Mouse (Mus musculus) gastrocnemius, postnatal 36 days (tissue): ENCODE data around the gene Dpep1. TPM values are rescaled to one million over a fixed set of nuclear protein-coding genes. Genes with fewer than 3 reads are reported as not detected.
"Not testable (repeated sequence)": the region's sequence is repeated elsewhere in the genome, so short reads cannot be mapped to it uniquely, and the experiment has no call there.

Experiments used
- DNase-seq, 2 experiments: peaks; one replicate each; pipeline ENCODE4 v3.0.0; 2022
- intact Hi-C: fragments of 180-260 bp; cut with DNase I; formaldehyde crosslinking; loops from one replicate; pipeline ENCODE4 v1.15.1; 2025
- long read RNA-seq, 2 experiments: library from polyadenylated mRNA; stranded (forward); transcript quantifications; one replicate each; pipeline ENCODE4 v2.0.0; 2021
- total RNA-seq, 2 experiments: library from RNA; stranded (reverse); gene quantifications; 2 replicates each; pipeline ENCODE4 v1.2.3; 2021

Gene Dpep1
- total RNA-seq, result 10 to 100 TPM; 11.7 to 14.6 TPM
- long read RNA-seq, experiment 1, transcript Dpep1-201 (11 exons, 2,236 nt), result major isoform, 6 of 13 reads
- long read RNA-seq, experiment 1, partial matches to known transcripts, result 0 of 13 reads
- long read RNA-seq, experiment 1, other reads (novel, unspliced or antisense), result 7 of 13 reads
- long read RNA-seq, experiment 2, transcript Dpep1-201 (11 exons, 2,236 nt), result major isoform, 8 of 12 reads
- long read RNA-seq, experiment 2, partial matches to known transcripts, result 4 of 12 reads
- long read RNA-seq, experiment 2, other reads (novel, unspliced or antisense), result 0 of 12 reads

DNA sequence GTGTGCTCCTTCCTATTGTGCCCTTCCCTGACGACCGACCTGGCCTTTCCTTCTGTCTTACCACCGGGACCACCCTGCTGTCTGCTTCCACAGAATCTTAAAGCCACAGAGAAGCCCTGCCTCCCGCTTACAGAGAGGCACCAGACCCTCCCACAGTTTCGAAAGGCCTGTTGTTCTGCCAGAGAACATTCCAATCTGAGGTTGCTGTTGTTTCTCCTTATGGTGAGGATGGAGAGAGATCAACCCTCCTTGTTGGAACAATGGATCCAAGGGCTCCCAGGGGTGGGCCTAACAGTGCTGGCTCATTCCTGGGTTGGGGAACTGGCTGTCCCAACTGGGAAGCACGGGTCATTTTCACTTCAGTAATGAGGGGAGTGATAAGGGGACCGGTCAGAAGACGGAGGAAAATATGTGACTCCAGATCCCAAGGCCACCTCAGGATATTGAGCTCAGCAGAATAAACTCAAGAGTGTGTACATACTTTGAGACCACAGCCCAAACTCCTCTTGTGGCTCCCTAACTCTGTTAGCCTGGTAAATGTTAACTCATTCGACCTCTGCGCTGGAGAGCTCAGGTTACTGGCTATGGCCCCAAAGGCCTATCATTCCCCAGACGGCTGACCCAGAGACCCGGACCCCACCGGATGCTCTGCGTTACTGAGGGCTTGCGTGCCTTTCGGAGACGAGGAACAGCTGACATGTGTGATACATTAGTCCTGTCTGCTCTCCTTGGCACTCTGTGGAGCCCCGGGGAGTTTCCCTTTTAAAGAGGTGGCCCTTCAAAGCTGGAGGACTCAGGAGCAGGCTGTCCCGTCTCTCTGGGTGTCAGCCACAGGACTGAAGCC, at the start of gene Dpep1:
Gene Dpep1 (plus strand): TSS at position 677 of the 844 bp plus-strand sequence.
- peak; percentile 47 to 66 for DNase-seq
- intact Hi-C loops, result loop anchor here (5.0 to 10.0 kb wide), 2 partner anchors 38 to 291 kb away; no protein-coding TSS in a partner anchor

DNA sequence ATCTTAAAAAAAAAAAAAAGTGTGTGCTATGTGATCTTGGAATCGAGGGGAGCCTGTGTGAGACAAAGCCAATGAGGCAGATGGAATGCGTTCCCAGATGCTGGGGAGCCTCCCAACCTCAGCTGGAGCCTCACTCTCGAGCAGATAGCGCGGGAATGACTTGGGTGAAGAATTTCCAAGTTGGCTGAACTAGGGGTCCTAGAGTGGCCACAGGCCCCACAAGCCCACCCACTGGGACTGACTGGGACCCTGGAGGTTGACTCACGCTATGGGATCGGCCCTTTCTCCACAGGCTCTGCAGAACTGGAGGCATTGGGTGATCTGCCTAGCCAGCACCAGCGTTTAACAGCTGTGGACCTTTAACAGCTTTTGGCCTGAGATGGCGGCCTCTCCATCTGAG, 49.8 kb upstream of the Dpep1 start:
- DNase-seq, result no peak
- intact Hi-C loops, result no loop called here

DNA sequence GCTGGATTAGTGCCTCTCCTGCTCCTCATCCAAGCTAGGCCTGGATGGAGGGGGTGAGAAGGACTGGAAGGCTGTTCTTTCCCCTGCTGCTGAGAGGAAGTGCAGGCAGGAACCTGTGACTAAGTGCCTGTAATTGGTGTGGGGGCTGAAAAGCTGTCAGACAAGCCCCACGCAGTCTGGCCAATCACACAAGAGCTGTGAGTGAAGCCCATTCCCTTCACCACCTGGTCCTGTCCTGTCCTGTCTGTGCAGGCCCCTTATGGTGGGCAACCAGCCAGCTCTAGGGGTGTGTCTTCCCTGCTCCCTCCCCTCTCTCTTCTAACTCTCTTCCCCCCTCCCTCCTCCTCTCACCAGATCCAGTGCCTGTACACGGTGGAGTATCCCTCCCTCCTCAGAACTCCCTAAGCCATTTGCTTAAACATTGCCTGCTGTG, 48.4 kb upstream of the Dpep1 start:
- intact Hi-C loops, result no loop called here
- no peak for DNase-seq

DNA sequence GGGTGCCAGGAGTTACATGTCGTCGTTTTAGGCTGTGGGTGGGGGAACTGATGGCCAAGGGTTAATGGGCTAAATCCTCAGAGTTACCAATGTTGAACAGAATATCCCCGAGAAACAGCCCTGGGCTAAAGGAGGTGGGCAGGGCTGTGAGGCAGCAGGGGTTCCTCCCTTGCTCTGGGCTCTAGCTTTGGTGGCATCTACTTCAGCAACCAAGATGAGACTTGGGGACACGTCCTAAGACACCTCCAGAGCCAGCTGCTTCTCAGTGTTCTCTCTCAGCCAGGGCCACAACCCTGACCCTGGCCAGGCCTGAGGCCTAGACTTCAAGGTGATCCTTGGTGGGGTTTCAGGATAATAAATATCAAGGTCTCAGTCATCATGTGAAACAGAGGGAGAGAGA, 47.3 kb upstream of the Dpep1 start:
- intact Hi-C loops, result no loop called here

DNA sequence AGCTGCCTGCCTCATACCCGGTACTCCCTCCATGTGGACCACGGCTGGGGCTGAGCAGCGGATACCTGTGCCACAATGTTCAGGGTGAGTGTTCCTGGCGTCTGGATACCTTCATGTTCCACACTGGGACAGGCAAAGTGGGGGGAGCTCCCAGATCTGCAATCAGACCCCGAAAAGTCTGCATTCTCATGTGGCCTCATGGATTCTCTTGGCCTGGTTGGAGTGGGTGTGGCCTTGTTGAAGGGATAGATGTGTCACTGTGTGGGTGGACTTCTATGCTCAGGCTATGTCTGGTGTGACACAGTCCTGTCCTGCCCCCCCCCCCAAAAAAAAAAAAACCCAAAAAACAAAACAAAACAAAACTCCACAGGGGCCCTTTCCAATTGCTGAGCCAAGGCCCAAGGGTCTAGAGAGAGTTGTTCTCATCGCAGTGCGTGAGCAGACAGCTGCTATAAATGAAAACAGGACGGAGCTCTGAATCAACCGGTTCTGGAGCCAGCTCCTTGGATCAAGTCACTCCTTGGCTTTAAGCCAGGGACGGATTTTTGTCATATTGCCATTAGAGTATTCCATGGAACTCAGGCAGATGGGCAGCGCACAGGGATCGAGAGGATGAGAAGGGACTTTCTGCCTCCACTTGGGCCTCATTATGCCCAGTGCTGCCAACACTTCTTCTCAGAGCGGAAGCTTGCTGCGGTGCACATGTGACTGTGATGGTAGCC, 44.1 kb upstream of the Dpep1 start:
- intact Hi-C loops, result no loop called here
- peak; percentile 56 to 83 for DNase-seq

More for the DNA sequence above, 47.3 kb upstream of the Dpep1 start:
- no peak for DNase-seq

DNA sequence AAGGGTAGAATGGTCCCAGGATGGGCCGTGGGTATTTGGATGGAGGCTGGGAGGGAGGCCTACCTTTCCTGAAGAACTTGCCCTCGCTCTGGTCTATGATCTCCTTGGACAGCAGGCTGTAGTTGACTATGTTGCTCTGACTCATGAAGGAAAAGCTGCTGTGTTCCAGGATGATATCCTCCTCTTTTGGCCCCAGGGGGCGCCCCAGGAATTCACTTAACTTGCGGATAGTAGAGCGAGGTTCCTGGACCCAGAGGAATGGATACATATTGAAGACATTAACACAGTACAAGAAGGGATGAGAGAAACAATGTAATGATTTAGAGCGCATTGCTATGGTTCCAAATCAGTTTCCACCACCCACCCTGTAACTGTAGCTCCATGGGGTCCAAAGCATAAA, 40.8 kb upstream of the Dpep1 start:
- intact Hi-C loops, result loop anchor here (5.0 kb wide), 1 partner anchor 42 kb away; the partner anchor contains the start of gene Dpep1
- DNase-seq, result peak; percentile 40 to 73

DNA sequence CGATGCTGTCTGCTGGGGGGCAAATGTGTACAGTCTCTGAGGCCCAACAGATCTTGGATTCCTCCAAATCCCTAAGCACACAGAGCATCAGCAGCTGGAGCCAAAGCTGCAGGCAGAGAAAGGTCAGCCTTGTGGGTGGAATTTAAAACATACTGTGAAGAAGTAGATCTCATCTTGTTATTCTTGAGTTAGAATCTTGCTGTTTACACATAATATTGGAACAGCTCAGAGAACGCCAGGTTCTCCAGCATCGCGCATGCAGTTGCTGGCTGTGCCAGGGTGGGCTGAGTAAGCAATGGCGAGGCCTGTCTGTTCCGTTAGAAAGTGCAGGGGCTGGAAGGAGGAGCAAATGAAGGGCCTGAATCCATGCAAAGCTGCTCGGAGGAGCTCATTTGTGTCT, 39.7 kb upstream of the Dpep1 start:
- intact Hi-C loops, result loop anchor here (5.0 kb wide), 1 partner anchor 41 kb away; the partner anchor contains the start of gene Dpep1
- DNase-seq, result peak in 1 of 2 experiments; percentile 37

DNA sequence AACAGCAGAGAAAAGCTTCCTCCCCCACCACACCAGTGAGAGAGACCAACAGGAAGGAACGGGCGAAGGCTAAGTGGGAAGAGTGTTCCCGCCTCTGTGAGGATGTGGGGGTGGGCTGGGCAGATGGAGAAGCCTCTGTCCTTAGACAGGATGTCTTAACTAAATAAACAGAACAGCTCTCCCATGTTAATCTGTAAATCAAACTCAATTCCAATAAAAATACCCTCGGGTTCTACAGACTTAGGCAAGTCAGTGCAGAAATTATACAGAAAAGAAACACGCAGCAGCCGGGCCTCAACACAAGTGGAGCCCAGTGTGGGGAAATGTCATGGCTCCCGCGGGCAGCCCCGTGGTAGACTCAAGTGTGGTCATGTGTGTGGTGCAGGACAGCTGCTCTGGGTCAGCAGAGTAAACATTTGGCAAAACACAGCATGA, 35.3 kb upstream of the Dpep1 start:
- DNase-seq, result no peak
- intact Hi-C loops, result no loop called here

DNA sequence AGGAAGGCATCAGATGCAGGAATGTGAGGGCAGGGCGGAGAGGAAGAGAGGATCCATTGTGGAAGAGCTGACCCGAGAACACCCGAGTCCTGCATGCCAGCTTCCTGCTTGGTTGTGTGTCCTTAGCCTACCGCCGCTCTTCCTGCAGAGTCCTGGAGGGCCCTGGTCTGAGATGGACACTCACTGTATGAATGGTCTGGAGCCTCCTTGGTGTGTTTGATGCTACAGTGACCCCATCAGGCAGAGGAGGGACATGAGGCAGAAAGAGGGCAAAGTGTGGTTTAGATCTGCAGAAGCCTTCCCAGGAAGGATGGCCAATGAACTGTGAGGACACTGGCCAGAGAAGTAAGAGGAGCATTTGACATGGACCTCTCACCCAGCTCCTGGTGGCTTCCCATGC, 30.9 kb upstream of the Dpep1 start:
- intact Hi-C loops, result no loop called here
- DNase-seq, result no peak

DNA sequence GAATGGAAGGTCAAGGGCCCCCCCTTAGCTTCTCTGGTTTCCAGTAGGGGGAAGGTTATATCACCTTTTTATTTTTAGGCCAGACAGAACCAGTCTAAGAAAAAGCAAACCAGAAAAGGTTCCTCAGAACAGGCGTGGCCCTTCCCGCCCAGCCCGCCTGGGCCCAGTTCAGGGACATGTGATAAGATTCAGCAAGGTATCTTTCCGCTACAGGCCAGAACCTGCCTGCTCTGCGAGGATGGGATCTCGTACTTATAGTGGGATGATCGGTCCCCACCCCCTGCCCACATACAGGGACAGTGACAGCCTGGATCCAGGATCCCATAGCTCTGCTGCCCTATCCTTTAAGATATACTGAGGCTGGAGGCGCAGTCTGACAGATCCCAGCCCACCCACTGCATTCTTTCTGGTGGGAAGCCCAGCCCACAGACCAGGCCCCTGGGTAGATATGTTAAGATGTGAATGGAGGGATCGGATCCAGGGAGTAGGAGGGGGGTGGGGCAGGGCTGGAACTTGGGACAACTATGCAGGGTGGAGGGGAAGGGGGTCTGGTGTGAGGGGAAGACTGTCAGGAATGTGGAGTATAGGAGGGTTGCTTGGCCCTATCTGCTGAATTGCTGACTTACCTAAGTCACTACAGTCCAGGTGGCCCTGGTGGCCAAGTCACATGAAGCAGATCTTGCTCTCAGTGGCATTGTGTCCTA, 29.8 kb upstream of the Dpep1 start:
- intact Hi-C loops, result loop anchor here (2.0 kb wide), 1 partner anchor 49 kb away; no protein-coding TSS in a partner anchor
- no peak for DNase-seq

DNA sequence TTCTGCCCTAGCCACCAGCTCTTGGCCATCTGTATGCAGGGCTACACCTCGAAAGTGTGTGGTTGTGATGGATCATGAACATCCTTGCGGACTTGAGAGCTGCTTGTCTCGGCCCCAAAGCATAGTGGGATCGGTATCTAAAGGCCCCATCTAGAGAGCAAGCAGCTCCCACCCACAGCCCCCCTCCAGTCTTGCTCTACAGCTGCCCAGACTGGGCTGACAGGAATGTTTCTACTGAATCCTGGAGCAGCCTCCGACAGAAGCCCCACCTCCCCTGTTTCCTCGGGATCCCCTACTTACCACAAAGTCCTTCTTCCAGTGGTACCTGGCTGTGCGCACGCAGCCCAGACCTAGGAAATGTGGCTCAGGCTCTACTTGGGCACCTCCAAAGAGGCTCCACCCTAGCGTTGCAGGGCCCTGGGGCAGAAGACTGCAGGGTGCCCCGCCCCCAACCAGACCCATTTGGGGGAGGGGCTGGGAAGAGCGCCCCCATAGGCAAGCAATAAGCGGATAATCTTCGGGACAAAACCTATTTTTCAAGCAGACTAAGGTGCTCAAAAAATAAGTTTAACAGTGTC, 28.1 kb upstream of the Dpep1 start, which contains the start of gene Sult5a1:
Gene Sult5a1 (minus strand): TSS at position 428 of the 578 bp plus-strand sequence.
- intact Hi-C loops, result loop anchor here (2.0 kb wide), 1 partner anchor 51 kb away; no protein-coding TSS in a partner anchor
- no peak for DNase-seq

DNA sequence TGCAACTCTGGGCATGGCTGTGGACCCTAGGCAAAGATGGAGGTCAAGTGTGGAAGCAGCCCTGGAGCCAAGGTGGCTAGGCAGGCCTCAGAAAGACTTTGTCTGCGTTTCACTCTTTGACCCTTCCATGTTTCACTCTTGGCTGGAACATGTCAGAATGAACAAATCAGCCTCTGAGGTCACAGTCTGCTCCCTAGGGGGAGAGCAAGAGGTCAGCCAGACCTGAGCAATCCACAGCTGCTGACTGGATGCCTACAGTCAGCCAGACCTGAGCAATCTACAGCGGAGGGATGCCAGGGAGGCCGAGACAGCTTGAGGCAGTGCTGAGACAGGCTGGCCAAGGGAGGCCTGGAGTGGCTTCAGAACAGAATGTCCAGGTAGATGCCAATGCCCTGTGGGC, 4.7 kb upstream of the Dpep1 start:
- intact Hi-C loops, result loop anchor here (10.0 kb wide), 1 partner anchor 287 kb away; no protein-coding TSS in a partner anchor
- peak; percentile 53 to 68 for DNase-seq

DNA sequence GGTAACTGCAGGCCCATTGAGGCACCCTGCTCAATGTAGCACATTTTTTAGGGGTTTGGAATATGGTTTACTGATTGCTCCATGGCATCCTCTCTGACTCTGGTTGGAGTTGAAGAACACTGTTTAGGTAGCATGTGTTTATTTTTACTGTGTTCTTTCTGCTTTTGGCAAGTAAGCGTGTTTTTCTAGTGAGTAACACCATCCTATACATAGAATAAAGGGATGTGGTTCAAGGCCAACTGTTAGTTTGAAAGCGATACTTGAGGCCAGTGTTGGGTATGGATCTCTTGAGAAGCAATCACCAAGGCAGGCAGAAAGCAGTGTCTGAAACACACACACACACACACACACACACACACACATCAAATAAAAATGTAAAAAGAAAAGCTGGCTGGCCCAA, 2.0 kb downstream of the Dpep1 start:
- intact Hi-C loops, result loop anchor here (5.0 to 10.0 kb wide), 2 partner anchors 41 to 293 kb away; no protein-coding TSS in a partner anchor

DNA sequence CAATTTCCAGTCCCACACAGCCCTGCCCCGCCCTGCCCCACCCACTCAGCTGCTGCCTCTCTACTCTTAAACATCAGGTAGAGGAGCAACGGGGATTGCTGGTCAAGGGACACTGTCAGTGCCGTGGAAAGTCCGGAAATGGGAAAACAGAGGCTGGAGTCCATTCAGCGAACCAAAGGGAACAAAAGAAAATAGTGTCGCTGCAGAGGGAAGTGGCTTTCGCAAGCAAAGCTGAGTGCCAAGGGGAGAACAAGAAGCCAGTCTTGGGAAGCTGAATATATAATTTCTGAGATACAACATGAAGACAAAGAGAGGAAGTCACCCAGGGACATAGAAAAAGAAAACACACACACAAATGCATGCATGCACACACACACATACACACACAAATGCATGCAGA, 2.8 kb downstream of the Dpep1 start:
- no peak for DNase-seq
- intact Hi-C loops, result loop anchor here (5.0 to 10.0 kb wide), 2 partner anchors 42 to 294 kb away; no protein-coding TSS in a partner anchor

More for the DNA sequence above, 2.0 kb downstream of the Dpep1 start:
- DNase-seq, result no peak

DNA sequence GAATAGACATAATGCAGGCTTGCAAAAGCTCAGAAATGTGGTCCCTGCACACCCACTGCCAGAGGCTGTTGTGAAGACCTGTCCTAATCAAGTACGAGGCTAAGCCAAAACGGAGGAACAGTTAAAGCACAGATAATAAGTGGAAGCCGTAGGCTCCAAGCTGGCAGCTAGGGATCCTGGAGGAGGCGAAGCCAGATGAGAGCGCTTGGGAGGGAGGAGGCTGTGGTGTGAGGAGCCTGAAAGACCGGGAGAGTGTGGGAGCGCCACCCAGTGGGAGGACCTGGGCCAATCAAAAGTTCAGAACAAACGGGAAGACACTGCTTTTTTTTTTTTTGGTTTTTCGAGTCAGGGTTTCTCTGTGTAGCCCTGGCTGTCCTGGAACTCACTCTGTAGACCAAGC, 4.6 kb downstream of the Dpep1 start:
- intact Hi-C loops, result no loop called here
- peak; percentile 72 to 84 for DNase-seq

DNA sequence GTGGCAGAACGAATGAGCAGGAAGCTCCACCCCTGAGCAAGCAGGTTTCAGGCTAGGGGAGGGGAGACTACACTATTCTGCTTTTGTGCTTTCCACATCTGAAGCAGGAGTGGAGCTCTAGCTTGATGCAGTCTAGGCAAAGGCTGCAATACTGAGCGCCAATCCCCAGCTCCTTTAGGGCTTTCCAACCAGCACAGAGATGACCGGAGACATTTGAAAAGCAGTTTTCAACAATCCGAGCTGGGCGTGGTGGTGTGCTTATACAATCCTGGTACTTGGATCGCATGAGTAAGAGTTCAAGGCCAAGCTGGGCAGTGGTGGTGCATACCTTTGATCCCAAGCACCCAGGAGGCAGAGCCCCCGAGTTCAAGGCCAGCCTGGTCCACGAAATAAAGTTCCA, 5.9 kb downstream of the Dpep1 start:
- peak in 1 of 2 experiments; percentile 2 for DNase-seq
- intact Hi-C loops, result no loop called here

DNA sequence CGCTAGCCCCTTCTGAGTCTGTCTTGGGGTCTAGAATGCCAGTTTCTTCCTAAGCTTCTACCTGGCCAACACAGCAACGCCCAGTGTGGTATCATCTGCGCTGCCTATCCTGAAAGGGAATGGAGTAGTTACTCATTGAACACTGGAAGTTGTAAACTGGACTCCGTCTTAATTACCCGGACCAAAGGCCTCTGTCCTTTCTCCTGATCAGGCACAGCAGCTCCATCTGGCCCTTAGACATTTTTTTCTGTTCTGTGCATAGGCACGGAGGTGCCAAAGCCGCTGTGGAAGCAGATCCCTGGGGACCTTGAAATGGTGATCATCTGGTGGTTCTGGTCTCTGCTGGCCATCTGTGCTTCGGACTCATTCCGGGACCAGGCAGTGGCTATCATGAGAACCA, 7.7 kb downstream of the Dpep1 start:
- DNase-seq, result no peak

DNA sequence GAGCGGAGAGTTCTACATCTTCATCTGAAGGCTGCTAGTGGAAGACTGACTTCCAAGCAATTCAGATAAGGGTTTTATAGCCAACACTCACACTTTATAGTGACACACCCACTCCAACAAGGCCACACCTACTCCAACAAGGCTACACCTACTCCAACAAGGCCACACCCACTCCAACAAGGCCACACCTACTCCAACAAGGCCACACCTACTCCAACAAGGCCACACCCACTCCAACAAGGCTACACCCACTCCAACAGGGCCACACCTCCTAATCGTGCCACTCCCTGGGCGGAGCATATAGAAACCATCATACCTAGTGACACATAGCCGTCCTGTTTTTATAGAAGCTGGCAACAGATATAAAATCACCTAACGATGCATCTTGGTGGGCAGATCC, 11.0 kb downstream of the Dpep1 start:
- intact Hi-C loops, DNase-seq: not testable (repeated sequence)

More for the DNA sequence above, 7.7 kb downstream of the Dpep1 start:
- intact Hi-C loops, result no loop called here

DNA sequence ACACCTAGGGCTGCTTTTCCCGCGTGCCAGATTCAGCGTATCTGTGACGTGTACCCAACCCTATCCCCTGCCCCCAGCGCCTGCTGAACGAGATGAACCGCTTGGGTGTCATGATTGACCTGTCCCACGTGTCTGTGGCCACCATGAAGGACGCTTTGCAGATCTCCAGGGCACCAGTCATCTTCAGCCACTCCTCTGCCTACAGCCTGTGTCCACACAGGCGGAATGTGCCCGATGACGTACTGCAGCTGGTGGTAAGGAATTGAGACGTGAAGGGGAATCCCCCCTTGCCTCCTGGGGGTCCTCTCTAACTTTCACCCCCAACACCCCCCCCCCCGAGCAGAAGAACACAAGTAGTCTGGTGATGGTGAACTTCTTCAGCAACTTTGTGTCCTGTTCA, 13.8 kb downstream of the Dpep1 start:
- intact Hi-C loops, result loop anchor here (2.0 kb wide), 1 partner anchor 91 kb away; no protein-coding TSS in a partner anchor
- no peak for DNase-seq
